Mouse (Mus musculus): ENCODE results near the gene Gm15737. TPM values are rescaled to one million over a fixed set of nuclear protein-coding genes. Genes with fewer than 3 reads are reported as not detected.

The Gm15737 gene
- polyA plus RNA-seq (2012; rRNA removed) = 0.01 TPM in 1 of 2 replicates, not detected in the other
- polyA plus RNA-seq (2014; fragmentation: Nextera tagmentation; extraction: Ambion mirVana) = 0.08 and 0.10 TPM in 2 replicates

DNA sequence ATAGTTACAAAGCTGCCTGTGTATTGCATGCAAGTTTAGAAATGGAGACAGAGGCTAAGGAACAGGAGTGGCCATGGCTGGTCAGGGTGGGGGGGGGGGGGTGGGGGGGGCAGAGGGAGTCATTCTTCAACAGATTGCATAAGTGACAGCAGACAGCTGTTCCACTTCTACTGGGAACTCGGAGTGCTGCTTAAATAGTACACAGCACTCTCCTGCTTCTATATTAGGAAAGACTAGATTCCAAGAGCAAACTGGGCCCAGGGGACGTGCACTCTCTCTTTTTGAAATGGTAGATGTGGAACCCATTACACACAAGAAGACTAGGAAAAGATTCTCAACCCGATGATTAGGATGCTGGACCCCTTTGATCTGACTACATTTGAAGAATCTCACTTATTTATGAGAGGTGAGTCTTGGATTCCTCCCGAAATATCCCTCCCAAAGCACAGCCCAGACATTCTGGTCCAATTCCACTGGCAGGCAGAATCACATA is at the start of gene Gm15737:
Gene Gm15737 (plus strand): TSS at position 269 of the 493 bp plus-strand sequence.
- Histone ChIP-seq H3K27ac (replicated peaks; ENCODE audit: low read depth, low read length) (peak within 1 kb of the TSS; percentile 7; the same call in 1 of the 2 replicates), H3K27me3 (ENCODE audit: control insufficient read depth, insufficient read depth, low read length) (no peaks in the 10 kb centered on the region), H3K4me3 (replicated peaks; ENCODE audit: low read length) (no peak within 1 kb of the TSS), H3K9me3 (ENCODE audit: control insufficient read depth, low read length) (no peaks in the 10 kb centered on the region), H3K9ac (ENCODE audit: low read depth, low read length, severe bottlenecking) (no peak within 1 kb of the TSS), H3K36me3 (ENCODE audit: control insufficient read depth, insufficient read depth, low read length) (peaks cover 40% of the 10 kb centered on the region), H3K4me2 (replicated peaks; ENCODE audit: low read depth, low read length, severe bottlenecking) (peak within 1 kb of the TSS; percentile 26; the same call in 1 of the 2 replicates), H3K4me1 (ENCODE audit: control insufficient read depth, insufficient read depth, low read length) (peaks cover 11% of the 10 kb centered on the region)
- peak; percentile 66 for DNase-seq (ENCODE audit: low spot score)
- 26% methylated on average over 4 of the region's 4 CpGs for WGBS
- peak; percentile 70 for ATAC-seq (ENCODE audit: low FRiP score, low read depth)
- TF ChIP-seq POLR2A (IDR thresholded peaks at IDR 0.05; ENCODE audit: borderline replicate concordance, extremely low read depth, insufficient read depth, insufficient read length) = no peak

GRCm38 (mm10) chr6:92821606-92822005 is 47.6 kb upstream of the Gm15737 start:
- WGBS = 66% methylated on average over 5 of the region's 5 CpGs
- Histone ChIP-seq H3K36me3 (ENCODE audit: control insufficient read depth, insufficient read depth, low read length) (no peaks in the 10 kb centered on the region), H3K9ac (ENCODE audit: low read depth, low read length, severe bottlenecking) (no peak overlapping the region), H3K4me3 (replicated peaks; ENCODE audit: low read length) (no peak overlapping the region), H3K4me2 (replicated peaks; ENCODE audit: low read depth, low read length, severe bottlenecking) (no peak overlapping the region), H3K4me1 (ENCODE audit: control insufficient read depth, insufficient read depth, low read length) (no peaks in the 10 kb centered on the region), H3K27ac (replicated peaks; ENCODE audit: low read depth, low read length) (no peak overlapping the region), H3K27me3 (ENCODE audit: control insufficient read depth, insufficient read depth, low read length) (no peaks in the 10 kb centered on the region), H3K9me3 (ENCODE audit: control insufficient read depth, low read length) (no peaks in the 10 kb centered on the region)
- no peak for DNase-seq (ENCODE audit: low spot score)
- no peak for TF ChIP-seq POLR2A (IDR thresholded peaks at IDR 0.05; ENCODE audit: borderline replicate concordance, extremely low read depth, insufficient read depth, insufficient read length)
- no peak for ATAC-seq (ENCODE audit: low FRiP score, low read depth)

DNA sequence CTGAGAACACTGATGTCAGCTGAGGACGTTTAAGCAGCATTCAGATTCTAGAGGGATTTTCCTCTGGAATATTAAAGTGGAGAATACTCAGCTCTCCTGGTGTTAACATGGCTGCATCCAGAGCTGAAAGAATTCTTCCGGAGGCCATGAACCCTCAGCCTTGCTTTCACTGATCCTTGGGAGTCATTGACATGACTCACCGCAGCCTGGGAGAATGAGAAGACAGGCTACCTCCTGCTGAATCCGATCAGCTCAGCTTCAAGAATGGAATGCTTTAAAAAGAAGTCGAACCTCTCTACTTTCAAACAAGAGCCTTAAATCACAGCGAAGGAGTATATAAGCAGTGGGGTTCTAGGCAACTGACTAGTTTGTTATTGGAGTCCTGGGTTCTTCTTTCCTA is 47.2 kb upstream of the Gm15737 start:
- no peak for TF ChIP-seq POLR2A (IDR thresholded peaks at IDR 0.05; ENCODE audit: borderline replicate concordance, extremely low read depth, insufficient read depth, insufficient read length)
- WGBS = 71% methylated on average over 6 of the region's 6 CpGs

DNA sequence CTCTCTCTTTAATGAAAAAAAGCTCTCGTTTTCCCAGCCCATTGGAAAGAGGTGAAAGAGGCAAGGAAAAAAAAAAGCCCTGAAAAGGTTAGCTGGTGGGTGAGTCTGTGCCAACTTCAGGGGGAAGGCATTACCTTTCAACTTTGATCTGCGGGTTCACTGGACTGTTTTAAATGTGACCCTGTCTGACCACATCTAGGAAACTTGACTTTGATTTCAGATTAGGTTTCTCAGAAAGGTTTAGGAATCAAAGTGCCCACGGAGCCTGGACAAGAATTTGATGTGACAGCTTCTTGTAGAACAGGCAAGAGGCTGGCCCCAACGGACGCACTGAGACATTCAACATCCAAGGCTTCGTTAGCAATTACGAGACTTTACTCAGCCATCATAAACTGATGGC is 45.2 kb upstream of the Gm15737 start:
- Histone ChIP-seq H3K9me3 (ENCODE audit: control insufficient read depth, low read length) (no peaks in the 10 kb centered on the region), H3K4me3 (replicated peaks; ENCODE audit: low read length) (no peak overlapping the region), H3K9ac (ENCODE audit: low read depth, low read length, severe bottlenecking) (no peak overlapping the region), H3K27me3 (ENCODE audit: control insufficient read depth, insufficient read depth, low read length) (no peaks in the 10 kb centered on the region), H3K4me1 (ENCODE audit: control insufficient read depth, insufficient read depth, low read length) (no peaks in the 10 kb centered on the region), H3K27ac (replicated peaks; ENCODE audit: low read depth, low read length) (no peak overlapping the region), H3K4me2 (replicated peaks; ENCODE audit: low read depth, low read length, severe bottlenecking) (no peak overlapping the region), H3K36me3 (ENCODE audit: control insufficient read depth, insufficient read depth, low read length) (no peaks in the 10 kb centered on the region)
- no peak for TF ChIP-seq POLR2A (IDR thresholded peaks at IDR 0.05; ENCODE audit: borderline replicate concordance, extremely low read depth, insufficient read depth, insufficient read length)
- ATAC-seq (ENCODE audit: low FRiP score, low read depth) (no peak), DNase-seq (ENCODE audit: low spot score) (no peak)
- WGBS = 37% methylated on average over 7 of the region's 7 CpGs

More for the DNA sequence above, 47.2 kb upstream of the Gm15737 start:
- no peak overlapping the region for H3K4me3 ChIP-seq (replicated peaks; ENCODE audit: low read length)
- no peak overlapping the region for H3K9ac ChIP-seq (ENCODE audit: low read depth, low read length, severe bottlenecking)
- no peaks in the 10 kb centered on the region for H3K36me3 ChIP-seq (ENCODE audit: control insufficient read depth, insufficient read depth, low read length)
- no peak overlapping the region for H3K27ac ChIP-seq (replicated peaks; ENCODE audit: low read depth, low read length)
- no peaks in the 10 kb centered on the region for H3K4me1 ChIP-seq (ENCODE audit: control insufficient read depth, insufficient read depth, low read length)
- no peak overlapping the region for H3K4me2 ChIP-seq (replicated peaks; ENCODE audit: low read depth, low read length, severe bottlenecking)
- H3K27me3 ChIP-seq (ENCODE audit: control insufficient read depth, insufficient read depth, low read length) = no peaks in the 10 kb centered on the region
- no peak for ATAC-seq (ENCODE audit: low FRiP score, low read depth)
- H3K9me3 ChIP-seq (ENCODE audit: control insufficient read depth, low read length) = no peaks in the 10 kb centered on the region
- DNase-seq (ENCODE audit: low spot score) = no peak

DNA sequence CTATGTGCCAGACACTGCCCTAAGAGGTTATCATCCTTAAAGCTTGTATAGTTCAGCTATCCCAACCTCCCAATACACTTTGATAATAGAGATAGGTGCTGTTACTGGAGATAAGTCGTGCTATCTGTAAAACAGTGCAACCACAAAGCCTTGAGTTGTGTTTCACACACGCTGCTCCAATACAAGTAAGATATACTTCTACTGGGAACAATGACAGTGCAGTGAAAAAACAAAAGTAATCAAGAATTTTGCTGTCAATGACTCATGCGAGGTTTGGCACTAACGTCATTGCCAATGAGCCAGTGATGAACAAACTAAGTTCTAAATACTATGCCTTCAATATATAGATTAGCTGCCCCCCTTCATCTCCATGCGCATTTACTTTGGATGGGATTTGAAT is 42.6 kb upstream of the Gm15737 start:
- TF ChIP-seq POLR2A (IDR thresholded peaks at IDR 0.05; ENCODE audit: borderline replicate concordance, extremely low read depth, insufficient read depth, insufficient read length) = no peak
- Histone ChIP-seq H3K9me3 (ENCODE audit: control insufficient read depth, low read length) (no peaks in the 10 kb centered on the region), H3K4me1 (ENCODE audit: control insufficient read depth, insufficient read depth, low read length) (no peaks in the 10 kb centered on the region), H3K4me3 (replicated peaks; ENCODE audit: low read length) (no peak overlapping the region), H3K36me3 (ENCODE audit: control insufficient read depth, insufficient read depth, low read length) (peaks cover 3% of the 10 kb centered on the region; the same call in 1 of the 2 replicates), H3K9ac (ENCODE audit: low read depth, low read length, severe bottlenecking) (no peak overlapping the region), H3K27me3 (ENCODE audit: control insufficient read depth, insufficient read depth, low read length) (no peaks in the 10 kb centered on the region), H3K4me2 (replicated peaks; ENCODE audit: low read depth, low read length, severe bottlenecking) (no peak overlapping the region), H3K27ac (replicated peaks; ENCODE audit: low read depth, low read length) (no peak overlapping the region)
- ATAC-seq (ENCODE audit: low FRiP score, low read depth) (no peak), DNase-seq (ENCODE audit: low spot score) (no peak)
- 90% methylated on average over 5 of the region's 5 CpGs for WGBS
